Mouse (Mus musculus) splenic B cell, adult 2 months (primary cell): ENCODE measurements around the gene Nicn1.
A peak's percentile ranks its signal among the peaks of the same experiment; 100 is the strongest.
"Not testable (repeated sequence)": the region's sequence is repeated elsewhere in the genome, so short reads cannot be mapped to it uniquely, and the experiment has no call there.

Source experiments
- DNase-seq: peaks from one replicate; pipeline ENCODE4 v3.0.0-alpha.2; 2011; ENCODE audit warnings: low read depth, low spot score
- H3K27me3 ChIP-seq: 2 replicates; pipeline ENCODE4 v1.6.1; 2012; ENCODE audit warnings: mild to moderate bottlenecking, low read length, moderate library complexity, mixed read lengths; ENCODE audit not compliant: control insufficient read depth, poor library complexity, insufficient read depth, severe bottlenecking
- H3K36me3 ChIP-seq: 2 replicates; pipeline ENCODE4 v1.6.1; 2012; ENCODE audit warnings: mild to moderate bottlenecking, low read length, moderate library complexity, mixed read lengths; ENCODE audit not compliant: control insufficient read depth, poor library complexity, insufficient read depth, severe bottlenecking

Gene Nicn1

DNA sequence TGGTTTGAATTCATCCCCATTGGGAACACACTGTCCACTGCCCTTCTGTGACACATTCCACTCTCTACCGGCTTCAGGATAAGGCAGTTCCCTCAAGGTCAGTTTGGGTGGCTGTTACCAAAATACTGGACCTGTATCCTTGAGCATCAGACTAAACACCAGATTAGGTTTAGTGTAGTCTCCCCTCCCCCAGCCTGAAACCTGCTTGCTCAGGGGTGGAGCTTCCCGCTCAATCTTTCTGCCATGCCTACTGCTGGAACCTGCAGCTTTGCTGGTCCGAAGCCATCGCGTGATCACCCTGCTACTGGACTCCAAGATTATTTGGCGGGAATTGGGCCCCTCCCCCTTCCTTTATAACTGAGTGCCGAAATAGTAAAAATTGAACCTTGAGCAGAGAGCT, 21.5 kb upstream of the Nicn1 start:
- not testable (repeated sequence) for H3K36me3 ChIP-seq, H3K27me3 ChIP-seq, DNase-seq

DNA sequence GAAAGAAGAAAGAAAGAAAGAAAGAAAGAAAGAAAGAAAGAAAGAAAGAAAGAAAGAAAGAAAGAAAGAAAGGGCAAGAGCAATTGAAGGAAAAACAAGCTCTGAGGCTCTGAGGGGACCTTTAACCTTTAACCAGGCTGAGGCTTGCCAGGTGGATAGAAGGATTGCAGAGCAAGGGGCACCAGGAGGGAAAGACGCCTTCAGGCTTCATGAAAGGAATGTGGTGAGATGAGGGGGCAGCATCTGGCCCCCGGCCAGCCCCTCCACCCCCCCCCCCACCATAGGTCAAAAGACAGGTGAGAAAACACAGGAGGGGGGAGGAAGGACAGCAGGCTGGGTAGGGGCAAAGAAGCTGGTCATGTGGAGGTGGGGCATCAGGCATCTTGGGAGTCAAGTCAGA, 18.3 kb upstream of the Nicn1 start:
- H3K27me3 ChIP-seq = no peaks in the 10 kb centered on the region
- no peaks in the 10 kb centered on the region for H3K36me3 ChIP-seq
- DNase-seq = no peak

DNA sequence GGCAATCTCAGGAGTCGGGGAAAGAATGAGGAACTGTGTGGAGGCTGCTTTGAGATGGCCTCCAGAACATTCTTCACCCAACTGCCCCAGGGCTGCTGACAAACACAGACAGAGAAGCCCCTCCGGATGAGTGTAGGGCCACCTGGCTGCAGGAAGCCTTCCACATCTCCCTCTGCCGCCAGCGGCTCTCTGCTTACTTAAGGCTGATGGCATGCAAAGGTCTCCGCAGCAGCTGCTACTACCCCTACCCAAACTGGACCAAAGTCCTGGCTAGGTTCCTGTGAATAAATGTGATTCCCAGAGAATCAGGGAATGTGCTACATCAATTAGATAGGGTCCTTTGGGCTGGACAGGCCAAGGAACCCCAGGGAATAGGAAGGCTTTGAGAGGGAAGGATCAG, 17.5 kb upstream of the Nicn1 start:
- no peaks in the 10 kb centered on the region for H3K36me3 ChIP-seq
- DNase-seq = no peak
- H3K27me3 ChIP-seq = no peaks in the 10 kb centered on the region

DNA sequence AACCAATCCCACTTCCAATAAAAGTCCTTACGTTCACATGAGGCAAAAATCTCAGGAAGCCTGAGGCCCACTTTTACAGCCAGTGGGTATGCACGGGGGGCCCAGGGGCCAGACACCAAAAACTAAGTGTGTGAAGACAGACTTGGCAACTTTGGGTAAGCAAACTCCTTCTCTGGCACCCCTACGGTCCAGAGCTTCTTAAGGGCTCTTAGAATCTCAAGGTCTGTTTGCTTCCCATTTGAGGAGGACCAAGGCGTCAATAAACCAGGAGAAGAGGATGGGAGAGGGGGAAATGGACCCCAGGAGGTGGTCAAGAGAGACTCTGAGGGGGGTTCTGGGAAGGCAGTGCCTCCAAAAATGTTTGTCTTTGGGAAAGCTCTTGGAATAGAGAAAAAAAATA, 16.7 kb upstream of the Nicn1 start:
- Histone ChIP-seq H3K36me3 (no peaks in the 10 kb centered on the region), H3K27me3 (no peaks in the 10 kb centered on the region)
- DNase-seq = no peak

DNA sequence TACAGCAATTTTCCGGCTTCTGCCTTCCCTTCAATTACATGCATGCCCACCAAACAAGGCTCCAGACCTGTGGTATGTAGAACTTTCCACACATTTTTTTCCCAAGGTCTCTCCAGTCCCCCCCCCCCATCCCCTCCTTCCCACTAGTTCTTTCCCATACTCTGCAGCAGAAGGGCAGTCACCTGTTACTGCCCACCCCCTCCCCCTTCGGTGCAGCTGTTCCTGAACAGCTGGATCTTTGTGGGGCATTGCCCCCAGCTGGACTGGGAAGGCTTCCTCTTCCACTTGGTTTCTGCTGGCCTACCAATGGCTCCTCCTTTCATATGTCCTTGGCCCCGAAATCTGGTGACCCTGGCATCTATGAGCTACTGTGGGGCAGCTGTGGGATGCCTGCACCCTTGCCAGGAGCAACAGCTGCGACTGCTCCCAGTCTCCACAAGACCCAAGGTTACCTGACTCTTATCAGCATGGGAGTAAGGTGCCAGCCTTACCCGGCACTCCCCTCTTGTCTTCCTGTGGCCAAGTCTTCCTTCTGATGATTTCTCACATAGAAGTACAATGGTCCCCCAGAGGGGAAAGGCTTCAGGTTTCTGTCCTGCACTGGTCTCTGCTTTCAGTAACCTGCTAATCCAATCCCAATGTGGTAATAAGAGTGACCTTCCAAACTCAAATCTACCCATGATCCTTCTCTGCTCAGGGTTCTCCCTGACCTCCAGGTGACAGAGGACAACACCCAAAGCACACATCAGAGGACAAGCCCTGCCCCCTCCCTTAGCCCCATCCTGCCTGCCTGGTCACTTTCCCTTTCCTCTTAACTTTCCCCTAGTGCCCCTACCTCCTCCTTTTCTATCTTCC, 15.5 kb upstream of the Nicn1 start:
- Histone ChIP-seq H3K27me3 (no peaks in the 10 kb centered on the region), H3K36me3 (no peaks in the 10 kb centered on the region)
- DNase-seq = no peak

DNA sequence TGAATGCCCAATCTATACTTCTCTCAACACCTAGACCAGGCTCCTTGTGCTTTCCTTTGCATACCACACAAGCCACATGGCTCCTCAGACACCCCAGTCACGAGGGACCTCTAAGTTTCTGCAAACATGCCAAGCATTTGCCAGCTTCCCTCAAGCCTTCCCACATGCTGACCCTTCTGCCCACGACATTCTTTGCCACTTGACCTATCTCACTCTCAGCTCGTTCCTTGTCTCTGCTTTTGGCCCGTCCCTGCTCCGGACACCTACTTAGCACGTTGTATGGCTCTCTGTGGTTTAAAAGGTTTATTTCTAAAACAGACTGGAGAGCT, 14.9 kb upstream of the Nicn1 start:
- H3K27me3 ChIP-seq = no peaks in the 10 kb centered on the region
- no peaks in the 10 kb centered on the region for H3K36me3 ChIP-seq
- no peak for DNase-seq

DNA sequence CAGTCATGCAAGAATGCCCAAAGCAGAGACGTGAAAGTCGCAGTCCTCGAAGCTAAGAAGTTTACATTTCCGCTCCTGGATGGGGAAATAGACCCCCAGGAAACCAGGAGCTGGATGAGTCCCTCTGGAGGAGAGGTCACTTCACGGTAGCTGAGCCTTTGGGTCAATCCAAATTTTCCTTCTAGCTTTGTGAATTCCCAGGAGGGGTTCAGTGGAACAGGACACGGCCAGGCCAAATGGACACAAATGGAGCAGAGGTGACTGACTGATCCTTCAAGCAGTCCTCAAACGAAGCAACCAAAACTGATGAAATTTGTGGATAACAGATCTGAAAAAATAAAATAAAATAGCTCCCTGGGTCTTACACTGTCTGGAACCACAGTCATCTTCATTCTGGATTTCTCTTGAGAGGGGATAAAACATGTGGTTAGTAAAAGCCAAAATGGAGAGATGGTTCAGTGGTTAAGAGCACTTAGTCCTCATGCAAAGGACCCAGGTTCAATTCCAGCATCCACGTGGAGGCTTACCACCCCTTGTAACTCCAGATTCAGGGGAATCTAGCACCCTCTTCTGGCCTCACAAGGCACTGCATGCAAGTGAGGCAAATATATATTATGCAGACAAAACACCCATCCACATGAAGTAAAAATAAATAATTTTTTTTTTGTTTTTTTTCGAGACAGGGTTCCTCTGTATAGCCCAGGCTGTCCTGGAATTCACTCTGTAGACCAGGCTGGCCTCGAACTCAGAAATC, 11.4 kb upstream of the Nicn1 start:
- DNase-seq = peak; percentile 71
- no peaks in the 10 kb centered on the region for H3K36me3 ChIP-seq
- no peaks in the 10 kb centered on the region for H3K27me3 ChIP-seq

DNA sequence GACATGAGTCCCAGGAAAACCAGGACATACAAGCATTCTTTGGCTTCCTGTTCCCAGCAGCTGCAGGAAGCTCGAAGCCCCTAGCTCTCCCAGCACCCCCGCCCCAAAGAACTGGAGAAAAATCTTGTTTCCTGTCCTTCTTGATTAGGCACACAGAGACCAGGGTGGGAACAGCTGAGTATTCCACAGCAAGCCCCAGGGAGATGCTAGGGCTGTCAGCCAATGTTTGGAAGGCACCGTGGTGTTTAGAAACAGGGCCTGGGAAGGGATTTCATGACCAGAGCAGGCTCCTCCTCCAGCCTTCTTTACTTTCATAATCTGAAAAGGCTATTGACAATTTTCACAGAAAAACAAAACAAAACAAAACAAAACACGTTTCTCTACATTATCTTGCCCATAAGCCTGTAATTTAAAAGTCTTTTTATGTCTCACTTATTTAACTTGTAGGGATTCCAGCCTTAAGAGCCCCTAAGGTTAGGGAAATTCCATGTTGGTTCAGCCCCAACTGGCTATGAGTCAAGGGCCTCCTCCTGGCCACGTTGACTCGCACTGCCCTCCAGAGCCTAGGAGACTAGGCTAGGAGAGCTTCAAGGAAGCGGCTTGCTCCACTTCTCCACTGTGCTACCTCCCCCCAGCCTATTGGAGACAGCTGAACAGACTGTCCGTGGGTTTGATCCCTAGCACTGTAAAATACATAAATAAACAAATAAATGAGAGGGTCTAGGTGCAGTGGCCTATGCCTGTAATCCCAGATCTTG, 10.0 kb upstream of the Nicn1 start:
- Histone ChIP-seq H3K27me3 (no peaks in the 10 kb centered on the region), H3K36me3 (no peaks in the 10 kb centered on the region)
- DNase-seq = no peak

DNA sequence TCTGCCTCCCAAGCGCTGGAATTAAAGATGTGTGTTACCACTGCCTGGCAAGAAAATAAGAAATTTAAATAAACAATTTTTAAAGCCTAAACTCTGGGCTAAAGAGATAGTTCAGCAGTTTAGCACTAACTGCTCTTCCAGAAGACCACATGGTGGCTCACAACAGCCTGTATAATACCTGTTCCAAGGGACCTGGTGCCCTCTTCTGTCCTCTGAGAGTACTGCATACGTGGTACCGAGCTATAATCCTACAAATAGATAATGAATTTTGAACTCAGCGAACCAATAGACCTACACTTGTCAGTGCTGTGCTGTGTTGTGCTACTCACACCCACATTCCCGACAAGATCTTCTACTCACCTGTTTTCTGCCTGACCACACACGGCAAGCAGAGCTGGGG, 5.8 kb upstream of the Nicn1 start:
- DNase-seq = peak; percentile 91
- Histone ChIP-seq H3K36me3 (no peaks in the 10 kb centered on the region), H3K27me3 (no peaks in the 10 kb centered on the region)

DNA sequence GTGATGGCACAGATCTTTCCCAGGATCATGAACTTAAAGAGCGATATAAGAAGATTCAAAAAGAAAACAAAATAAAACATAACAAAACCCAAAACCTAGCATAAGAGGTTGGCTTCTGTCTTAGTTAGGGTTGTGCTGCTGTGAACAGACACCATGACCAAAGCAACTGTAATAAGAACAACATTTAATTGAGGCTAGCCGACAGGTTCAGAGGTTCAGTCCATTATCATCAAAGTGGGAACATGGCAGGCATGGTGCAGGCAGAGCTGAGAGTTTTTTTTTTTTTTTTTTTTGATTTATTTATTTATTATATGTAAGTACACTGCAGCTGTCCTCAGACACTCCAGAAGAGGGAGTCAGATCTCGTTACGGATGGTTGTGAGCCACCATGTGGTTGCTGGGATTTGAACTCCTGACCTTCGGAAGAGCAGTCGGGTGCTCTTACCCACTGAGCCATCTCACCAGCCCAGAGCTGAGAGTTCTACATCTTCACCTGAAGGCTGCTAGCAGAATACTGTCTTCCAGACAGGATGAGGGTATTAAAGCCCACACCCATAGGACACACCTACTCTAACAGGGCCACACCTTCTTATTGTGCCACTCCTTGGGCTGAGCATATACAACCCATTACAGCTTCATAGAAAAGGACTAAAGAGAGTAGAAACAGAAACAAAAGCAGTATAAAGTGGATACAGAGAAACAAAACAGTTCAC, 2.5 kb upstream of the Nicn1 start:
- DNase-seq, H3K36me3 ChIP-seq, H3K27me3 ChIP-seq: not testable (repeated sequence)

DNA sequence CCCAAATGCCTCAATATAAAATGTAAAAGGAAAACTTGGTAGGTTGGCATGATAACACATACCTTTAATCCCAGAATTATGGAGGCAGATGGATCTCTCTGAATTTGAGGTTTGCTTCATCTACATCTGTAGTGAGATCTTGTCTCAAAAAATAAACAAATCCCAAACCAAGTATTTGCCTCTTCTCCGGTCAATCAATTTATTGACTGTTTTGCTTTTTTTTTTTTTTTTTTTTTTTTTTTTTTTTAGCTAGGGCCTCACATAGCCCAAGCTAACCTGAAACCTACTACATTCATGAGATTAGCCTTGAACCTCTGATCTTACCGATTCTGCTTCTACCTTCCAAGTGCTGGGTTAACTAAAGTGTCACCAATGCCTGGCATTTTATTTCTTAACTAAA, 882 bp upstream of the Nicn1 start:
- Histone ChIP-seq H3K27me3 (no peaks in the 10 kb centered on the region), H3K36me3 (no peaks in the 10 kb centered on the region)

DNA sequence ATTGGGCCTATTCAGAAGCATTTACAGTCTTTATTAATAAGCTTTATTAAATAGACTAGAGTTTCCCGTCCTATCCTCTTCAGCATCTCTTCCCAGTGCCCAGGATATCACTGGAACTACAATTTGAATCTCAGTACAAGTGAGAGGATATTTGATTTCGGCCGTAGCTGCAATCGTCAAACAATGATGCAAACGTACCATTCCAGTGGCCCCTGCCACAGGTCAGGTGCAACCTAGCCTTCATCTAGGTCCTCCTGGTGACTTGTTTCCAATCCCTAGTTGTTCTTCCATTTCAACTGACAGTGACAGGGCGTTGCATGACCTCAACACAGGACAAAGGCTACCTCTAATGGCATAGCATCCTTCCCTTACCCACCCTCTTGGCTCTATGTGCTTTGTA, 544 bp downstream of the Nicn1 start:
- Histone ChIP-seq H3K36me3 (no peaks in the 10 kb centered on the region; the same call in 1 of the 2 replicates), H3K27me3 (no peaks in the 10 kb centered on the region)
- DNase-seq = no peak

More for the DNA sequence above, 882 bp upstream of the Nicn1 start:
- DNase-seq = no peak

DNA sequence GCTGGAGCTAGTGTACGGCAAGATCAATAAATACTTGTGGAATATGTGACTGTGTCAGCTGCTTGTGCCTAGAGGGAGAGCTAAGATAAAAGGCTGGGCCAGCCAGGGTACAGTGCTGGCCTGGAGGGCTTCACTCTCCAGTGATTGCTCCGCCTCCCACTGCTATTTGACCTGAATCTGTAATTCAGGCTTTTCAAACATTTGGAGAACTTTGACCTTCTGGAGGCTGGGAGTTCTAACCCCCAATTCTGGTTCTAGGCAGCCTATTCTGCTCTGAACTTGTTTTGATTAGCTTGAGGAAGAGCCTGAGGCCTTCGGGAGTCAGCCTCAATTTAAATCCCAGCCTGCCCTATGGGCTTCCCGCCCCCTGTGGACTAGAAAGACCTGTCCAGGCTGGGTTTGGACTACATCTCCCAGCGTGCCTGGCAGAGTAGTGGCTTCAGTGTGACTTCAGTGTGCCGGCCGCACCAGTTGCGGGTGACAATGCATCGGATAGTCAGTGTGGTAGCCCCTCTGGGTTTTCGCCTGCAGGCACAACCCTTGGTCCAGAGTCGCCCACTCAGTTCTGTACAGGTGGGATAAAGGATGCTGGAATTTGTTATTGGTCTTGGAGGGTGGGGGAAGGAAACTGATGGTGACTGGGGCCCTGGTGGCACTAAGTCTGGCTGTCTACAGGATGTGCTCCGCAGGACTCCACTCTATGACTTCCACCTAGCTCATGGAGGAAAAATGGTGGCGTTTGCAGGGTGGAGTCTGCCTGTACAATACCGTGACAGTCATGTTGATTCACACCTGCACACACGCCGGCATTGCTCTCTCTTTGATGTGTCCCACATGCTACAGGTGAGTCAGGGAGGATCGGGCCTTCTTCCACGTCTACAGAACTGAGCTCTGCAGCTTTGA, 6.5 kb downstream of the Nicn1 start, which contains the start of gene Amt:
TSS of gene Amt (plus strand) at position 401 of the 903 bp plus-strand sequence.
- Histone ChIP-seq H3K27me3 (no peaks in the 10 kb centered on the region), H3K36me3 (no peaks in the 10 kb centered on the region; the same call in 1 of the 2 replicates)
- no peak for DNase-seq

DNA sequence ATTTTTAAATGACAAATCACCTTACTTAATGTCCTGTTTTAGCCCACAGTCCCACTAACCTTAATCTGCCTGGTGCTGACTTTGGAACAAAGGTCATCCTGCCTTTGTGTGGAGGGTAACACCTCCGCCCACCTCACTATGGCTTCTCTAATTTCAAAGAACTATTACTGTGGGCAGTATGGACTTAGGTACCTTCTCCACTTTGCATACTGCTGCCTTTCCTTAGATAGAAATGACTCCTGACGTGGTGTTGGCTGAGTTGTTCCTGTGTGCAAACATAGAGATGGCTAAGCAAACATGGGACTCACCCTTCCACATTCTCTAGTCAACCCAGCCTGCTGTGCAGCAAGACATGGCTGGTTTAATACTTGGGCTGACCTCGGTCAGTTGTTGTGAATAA, 11.6 kb downstream of the Nicn1 start:
- Histone ChIP-seq H3K27me3 (no peaks in the 10 kb centered on the region), H3K36me3 (0 out of 2 replicates have a peak, but pooled peaks cover 1% of the 10 kb centered on the region)
- no peak for DNase-seq
